Mouse (Mus musculus) gastrocnemius, postnatal 36 days (tissue): Measurements from ENCODE around the gene Vps33b. TPM values are rescaled to one million over a fixed set of nuclear protein-coding genes. Genes with fewer than 3 reads are reported as not detected.
"Not testable (repeated sequence)": the region's sequence is repeated elsewhere in the genome, so short reads cannot be mapped to it uniquely, and the experiment has no call there.

ENCODE experiments used
- DNase-seq, 2 experiments: peaks; one replicate each; pipeline ENCODE4 v3.0.0; 2022
- intact Hi-C: fragments of 180-260 bp; cut with DNase I; formaldehyde crosslinking; loops from one replicate; pipeline ENCODE4 v1.15.1; 2025
- total RNA-seq, 2 experiments: library from RNA; stranded (reverse); gene quantifications; 2 replicates each; pipeline ENCODE4 v1.2.3; 2021

Vps33b gene
- total RNA-seq, 2 experiments from 2014 or later, result 2.9 to 3.4 TPM

DNA sequence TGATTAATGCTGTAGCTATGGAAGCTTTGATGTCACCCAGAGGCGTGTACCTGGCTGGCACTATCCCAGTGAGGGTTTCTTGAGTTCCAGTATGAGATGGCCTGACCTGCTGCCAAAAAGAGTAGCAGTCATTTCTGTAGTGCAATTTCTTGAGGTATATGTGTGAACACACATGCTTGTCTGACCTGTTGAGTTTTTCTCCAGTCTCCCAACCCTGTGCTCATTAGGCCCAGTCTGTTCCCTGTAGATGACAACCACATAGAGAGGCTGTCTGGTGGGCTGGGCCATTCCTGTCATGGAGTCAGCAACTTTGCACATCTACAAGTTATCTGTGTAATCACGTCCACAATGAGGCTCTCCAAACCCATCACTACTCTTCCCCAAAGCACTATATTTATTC lies 46.3 kb downstream of the Vps33b start:
- no peak for DNase-seq
- intact Hi-C loops, result no loop called here

- intact Hi-C loops, result no loop called here
- no peak for DNase-seq
These were observed 48.1 kb downstream of the Vps33b start for GRCm38 (mm10) chr7:80317439-80318115.

DNA sequence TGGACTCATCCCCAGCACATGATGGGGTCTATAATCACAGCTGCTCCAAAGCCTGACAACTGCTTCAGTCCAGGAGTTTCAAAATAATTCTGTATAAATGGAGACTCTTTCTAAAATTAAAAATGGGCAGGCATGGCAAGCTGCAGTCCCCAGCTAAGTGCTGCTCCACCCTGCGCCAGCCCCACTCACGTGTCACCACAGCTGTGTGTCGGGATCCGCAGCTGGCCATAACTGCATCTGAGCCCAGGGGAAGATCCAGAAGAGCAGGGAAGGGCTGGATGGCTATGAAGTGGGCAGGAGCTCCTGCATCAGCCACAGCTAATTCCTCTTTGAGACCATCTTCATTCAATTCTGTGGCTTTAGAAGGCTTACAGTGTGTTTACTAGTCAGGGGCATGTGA lies 49.2 kb downstream of the Vps33b start:
- no peak for DNase-seq
- intact Hi-C loops, result no loop called here

- no peak for DNase-seq
- intact Hi-C loops, result no loop called here
These were observed 50.5 kb downstream of the Vps33b start for GRCm38 (mm10) chr7:80319846-80320496.

DNA sequence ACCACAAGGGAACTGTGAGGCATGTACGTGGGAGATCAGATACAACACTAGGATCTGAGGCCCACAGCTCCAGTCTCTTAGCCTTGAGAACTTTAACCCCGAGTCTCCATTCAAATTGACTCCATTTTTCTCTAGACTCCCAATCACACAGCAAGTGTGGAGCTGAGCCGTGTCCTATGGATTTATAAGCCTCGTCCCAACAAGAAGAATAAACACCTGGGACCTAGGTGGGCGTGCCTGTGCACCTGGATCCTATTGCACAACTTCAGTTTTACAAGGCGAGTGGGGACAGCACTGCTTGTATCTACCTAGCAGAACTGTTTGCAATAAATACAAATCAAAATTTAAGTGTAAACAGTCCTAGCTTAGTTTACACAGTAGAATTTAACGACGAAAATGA lies 53.9 kb downstream of the Vps33b start:
- intact Hi-C loops, result no loop called here
- no peak for DNase-seq

DNA sequence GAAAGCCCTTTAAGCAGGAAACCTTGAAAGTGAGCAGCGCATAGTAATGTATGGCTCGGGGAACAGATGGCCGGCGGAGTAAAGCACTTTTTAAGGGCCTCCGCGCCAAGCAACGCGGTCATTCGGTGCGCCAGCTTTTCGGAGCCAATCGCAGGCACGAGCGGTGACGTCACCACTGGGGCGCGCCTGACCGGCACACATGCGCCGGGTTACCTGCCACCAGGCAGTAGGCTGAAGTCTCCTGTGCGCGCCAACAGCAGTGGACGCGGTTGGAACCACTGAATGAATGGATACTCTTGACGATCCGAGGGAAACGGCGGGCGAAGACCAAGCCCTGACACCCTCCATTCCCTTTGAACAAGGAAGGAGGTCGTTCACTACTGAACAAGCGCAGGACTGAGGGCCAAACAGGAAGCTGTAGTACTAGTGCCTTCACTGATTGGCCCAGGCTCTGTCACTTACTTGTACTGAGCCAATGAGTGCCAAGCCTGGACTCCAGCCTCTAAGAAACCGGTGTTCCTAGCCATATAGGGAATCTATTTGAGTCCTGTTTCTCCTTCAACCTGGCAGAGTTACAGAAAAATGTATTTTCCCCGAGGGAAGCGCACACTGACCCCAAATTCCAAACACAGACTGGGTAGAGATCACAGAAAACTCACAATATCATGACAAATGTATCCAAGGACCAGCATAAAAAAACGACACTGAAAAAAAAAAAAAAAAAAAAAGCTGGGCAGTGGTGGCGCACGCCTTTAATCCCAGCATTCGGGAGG lies 54.8 kb downstream of the Vps33b start, which contains the start of gene Rccd1:
Gene Rccd1 (minus strand): TSS at position 412 of the 773 bp plus-strand sequence.
- peak; percentile 87 to 93 for DNase-seq
- intact Hi-C loops, result no loop called here

DNA sequence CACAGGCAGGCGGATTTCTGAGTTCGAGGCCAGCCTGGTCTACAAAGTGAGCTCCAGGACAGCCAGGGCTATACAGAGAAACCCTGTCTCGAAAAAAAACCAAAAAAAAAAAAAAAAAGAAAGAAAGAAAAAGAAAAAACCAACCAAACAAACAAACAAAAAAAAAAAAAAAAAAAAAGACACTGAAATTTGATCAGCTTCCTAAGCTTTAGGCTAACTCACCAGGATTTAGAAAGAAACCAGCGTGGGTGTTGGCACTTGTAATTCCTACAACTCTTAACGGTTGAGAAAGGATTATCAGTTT lies 55.3 kb downstream of the Vps33b start:
- intact Hi-C loops, result not testable (repeated sequence)

GRCm38 (mm10) chr7:80325292-80325868 lies 55.9 kb downstream of the Vps33b start:
- intact Hi-C loops, result no loop called here
- no peak for DNase-seq

More for the DNA sequence above, 55.3 kb downstream of the Vps33b start:
- not testable (repeated sequence) for DNase-seq

DNA sequence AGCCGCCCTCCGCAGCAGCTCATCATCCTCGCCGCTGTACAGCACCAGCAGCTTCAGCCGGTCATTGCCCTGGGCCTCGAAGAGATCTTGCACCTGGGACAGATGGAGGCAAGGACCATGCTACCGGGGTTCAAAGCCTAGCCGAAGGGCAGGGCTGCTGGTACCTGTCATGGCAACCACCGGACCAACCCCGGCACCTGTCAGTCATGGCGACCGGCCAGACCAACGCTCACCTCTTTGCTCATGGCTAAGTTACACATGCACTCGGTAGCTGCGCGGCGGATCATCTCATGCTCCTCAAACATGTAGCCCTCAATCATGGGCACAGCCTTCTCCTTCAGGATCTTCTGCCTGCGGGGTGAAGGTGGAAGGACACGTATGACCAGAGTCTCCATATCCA lies 56.6 kb downstream of the Vps33b start:
- intact Hi-C loops, result no loop called here
- no peak for DNase-seq

- intact Hi-C loops, result no loop called here
- no peak for DNase-seq
These were observed 60.8 kb downstream of the Vps33b start for GRCm38 (mm10) chr7:80330278-80330677.

DNA sequence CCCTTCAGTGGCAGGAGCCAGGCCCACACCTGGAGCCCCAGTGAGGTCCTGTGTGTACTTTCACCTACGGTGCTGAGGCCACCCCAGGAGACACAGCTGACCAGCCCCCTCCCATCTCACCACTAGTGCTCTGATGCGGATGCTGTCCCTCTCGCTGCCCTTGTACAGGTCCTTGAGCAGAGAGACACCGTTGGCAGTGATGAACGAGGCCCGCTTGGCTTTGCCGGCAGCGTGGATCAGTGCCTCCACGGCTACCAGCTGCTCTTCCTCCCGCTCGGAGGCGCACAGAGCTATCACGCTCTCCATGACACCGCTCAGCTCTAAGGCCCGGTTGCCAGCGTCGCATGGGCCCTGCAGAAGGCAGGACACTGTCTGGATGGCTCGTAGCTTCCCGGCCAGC lies 62.0 kb downstream of the Vps33b start:
- intact Hi-C loops, result no loop called here
- no peak for DNase-seq

DNA sequence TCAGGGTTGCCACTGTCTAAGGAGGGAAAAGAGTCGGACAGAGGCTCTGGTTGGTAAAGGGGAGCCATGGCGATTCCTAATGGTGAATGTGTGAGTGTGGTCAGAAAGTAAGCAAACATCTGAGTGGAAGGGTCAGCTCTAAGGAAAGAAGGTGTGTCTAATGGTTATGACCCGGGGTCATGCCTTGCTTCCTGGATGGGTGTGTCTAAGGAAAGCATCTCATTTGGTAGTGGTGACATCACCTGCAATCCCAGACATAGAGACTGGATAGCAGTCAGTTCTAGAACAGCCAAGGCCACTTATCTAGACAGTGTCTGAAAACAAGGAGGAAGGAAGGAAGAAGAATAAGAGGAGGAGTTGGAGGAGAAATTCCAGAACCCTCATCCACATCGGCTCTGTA lies 65.4 kb downstream of the Vps33b start:
- intact Hi-C loops, result no loop called here
- no peak for DNase-seq

DNA sequence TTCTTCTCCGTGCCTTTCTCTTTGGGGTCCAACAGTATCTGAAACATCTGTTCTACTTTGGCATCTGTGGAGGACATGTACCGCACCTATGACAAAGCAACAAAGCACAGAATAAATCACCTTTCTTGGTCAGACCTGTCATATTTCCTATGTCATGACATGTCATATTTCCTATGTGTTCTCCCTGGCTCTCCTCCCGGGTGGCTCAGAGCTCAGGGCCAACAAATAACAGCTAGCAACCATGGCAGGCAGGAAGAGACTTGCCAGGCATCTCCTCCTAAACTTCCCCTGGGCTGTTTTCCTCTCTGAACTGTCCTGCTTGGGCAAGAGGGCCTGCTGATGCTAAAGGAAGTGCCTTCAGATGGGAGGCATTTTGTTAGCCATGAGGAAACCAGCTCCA lies 67.5 kb downstream of the Vps33b start:
- intact Hi-C loops, result no loop called here
- no peak for DNase-seq

- DNase-seq, result no peak
- intact Hi-C loops, result no loop called here
These were observed 69.9 kb downstream of the Vps33b start for GRCm38 (mm10) chr7:80339371-80339770.

GRCm38 (mm10) chr7:80339793-80340628 lies 70.6 kb downstream of the Vps33b start:
- peak; percentile 96 to 97 for DNase-seq
- intact Hi-C loops, result loop anchor here (1.0 kb wide), 1 partner anchor 31 kb away; the partner anchor contains the start of gene Man2a2

GRCm38 (mm10) chr7:80340793-80341192 lies 71.3 kb downstream of the Vps33b start, which contains the start of gene Unc45a:
Unc45a (minus strand) TSS chr7:80341005.
- intact Hi-C loops, result loop anchor here (1.0 kb wide), 1 partner anchor 31 kb away; the partner anchor contains the start of gene Man2a2
- peak; percentile 60 to 67 for DNase-seq
